In genomic region chr11:46070789-46071188, GRCm38 (mm10) we compare ENCODE assay signal across 15 mouse cellular contexts. TPM values are rescaled to one million over a fixed set of nuclear protein-coding genes. Genes with fewer than 3 reads are reported as not detected.
DNase-seq lines count a peak whose midpoint lies in the region; ATAC-seq and TF ChIP-seq lines count a peak whose summit lies in the region.
"Had no signal": no experiment of that assay in that cellular context is flagged by ENCODE, and none has a peak within 500 bp of the region (broad histone marks: within the 10 kb centered on the region; RNA-seq: fewer than 3 reads in every experiment).

No protein-coding gene starts in this region.

- WGBS in forebrain, postnatal 0 days: 77% methylated on average over 8 of the region's 8 CpGs
- 75% methylated on average over 8 of the region's 8 CpGs for WGBS in forebrain, embryonic 14.5 days
- 75% methylated on average over 8 of the region's 8 CpGs for WGBS in intestine, postnatal 0 days
- 78% methylated on average over 8 of the region's 8 CpGs for WGBS in intestine, embryonic 16.5 days
- 57% methylated on average over 8 of the region's 8 CpGs for WGBS in embryonic facial prominence, embryonic 13.5 days
- WGBS in neural tube, embryonic 15.5 days: 79% methylated on average over 8 of the region's 8 CpGs

- no peak overlapping the region for H3K9ac ChIP-seq in forebrain, postnatal 0 days
- H3K9ac ChIP-seq in forebrain, embryonic 14.5 days (ENCODE audit: low read length): no peak overlapping the region
- H3K9ac ChIP-seq in intestine, postnatal 0 days (ENCODE audit: low read depth, low read length): no peak overlapping the region
- no peak overlapping the region for H3K9ac ChIP-seq in intestine, embryonic 16.5 days (ENCODE audit: low read depth, low read length)
- no peak overlapping the region for H3K9ac ChIP-seq in embryonic facial prominence, embryonic 13.5 days
- no peak overlapping the region for H3K9ac ChIP-seq in neural tube, embryonic 15.5 days (replicated peaks)
- H3K9ac ChIP-seq: liver, embryonic 12.5 days had no signal

- 0 out of 2 replicates have a peak, but pooled peaks cover 5% of the 10 kb centered on the region for H3K36me3 ChIP-seq in forebrain, postnatal 0 days (ENCODE audit: insufficient read depth)
- H3K36me3 ChIP-seq in forebrain, embryonic 14.5 days (ENCODE audit: control insufficient read depth, insufficient read depth, low read length): no peaks in the 10 kb centered on the region
- 0 out of 2 replicates have a peak, but pooled peaks cover 5% of the 10 kb centered on the region for H3K36me3 ChIP-seq in intestine, postnatal 0 days (ENCODE audit: control insufficient read depth, insufficient read depth)
- no peaks in the 10 kb centered on the region for H3K36me3 ChIP-seq in intestine, embryonic 16.5 days (ENCODE audit: control insufficient read depth, insufficient read depth, low read length)
- peaks cover 12% of the 10 kb centered on the region; the same call in 1 of the 2 replicates for H3K36me3 ChIP-seq in embryonic facial prominence, embryonic 13.5 days
- H3K36me3 ChIP-seq in neural tube, embryonic 15.5 days: no peaks in the 10 kb centered on the region
- H3K36me3 ChIP-seq: liver, embryonic 12.5 days had no signal

- no peak overlapping the region for H3K4me3 ChIP-seq in forebrain, postnatal 0 days (ENCODE audit: low read depth, low read length)
- no peak overlapping the region for H3K4me3 ChIP-seq in forebrain, embryonic 14.5 days (ENCODE audit: low read depth, low read length)
- H3K4me3 ChIP-seq in intestine, postnatal 0 days (ENCODE audit: low read depth, low read length): no peak overlapping the region
- no peak overlapping the region for H3K4me3 ChIP-seq in intestine, embryonic 16.5 days (ENCODE audit: low read length)
- H3K4me3 ChIP-seq in embryonic facial prominence, embryonic 13.5 days: no peak overlapping the region
- no peak overlapping the region for H3K4me3 ChIP-seq in neural tube, embryonic 15.5 days (replicated peaks)
- H3K4me3 ChIP-seq: erythroblast, embryonic 14.5 days; liver, embryonic 12.5 days had no signal

- H3K9me3 ChIP-seq in forebrain, postnatal 0 days (ENCODE audit: low read length): no peaks in the 10 kb centered on the region
- no peaks in the 10 kb centered on the region for H3K9me3 ChIP-seq in forebrain, embryonic 14.5 days (replicated peaks; ENCODE audit: control insufficient read depth, low read length)
- H3K9me3 ChIP-seq in intestine, postnatal 0 days (ENCODE audit: control insufficient read depth): no peaks in the 10 kb centered on the region
- H3K9me3 ChIP-seq in intestine, embryonic 16.5 days (ENCODE audit: control insufficient read depth, low read length): no peaks in the 10 kb centered on the region
- H3K9me3 ChIP-seq in embryonic facial prominence, embryonic 13.5 days: no peaks in the 10 kb centered on the region
- H3K9me3 ChIP-seq in neural tube, embryonic 15.5 days (replicated peaks): no peaks in the 10 kb centered on the region
- H3K9me3 ChIP-seq: liver, embryonic 12.5 days had no signal

- H3K27ac ChIP-seq in forebrain, postnatal 0 days (ENCODE audit: low read depth, low read length): no peak overlapping the region
- H3K27ac ChIP-seq in forebrain, embryonic 14.5 days (ENCODE audit: low read depth, low read length): no peak overlapping the region
- no peak overlapping the region for H3K27ac ChIP-seq in intestine, postnatal 0 days (ENCODE audit: low read depth, low read length)
- H3K27ac ChIP-seq in intestine, embryonic 16.5 days (ENCODE audit: low read length): no peak overlapping the region
- peak overlapping the region; percentile 16; the same call in 1 of the 2 replicates for H3K27ac ChIP-seq in embryonic facial prominence, embryonic 13.5 days
- no peak overlapping the region for H3K27ac ChIP-seq in neural tube, embryonic 15.5 days (replicated peaks)

- no peak for DNase-seq in forebrain, postnatal 0 days
- no peak for DNase-seq in forebrain, embryonic 14.5 days (ENCODE audit: low spot score)
- DNase-seq in CD4-positive helper T cell, adult 2 months (ENCODE audit: low read depth, low spot score): peak; percentile 51
- DNase-seq in ovary, postnatal 10 days (ENCODE audit: low spot score): no peak
- DNase-seq: adrenal gland, postnatal 14 days; cerebellum, postnatal 36 days; lung, postnatal 4 days; right cerebral cortex, postnatal 14 days had no signal

- no peak for ATAC-seq in forebrain, postnatal 0 days
- ATAC-seq in forebrain, embryonic 14.5 days: no peak
- ATAC-seq in intestine, postnatal 0 days: no peak
- no peak for ATAC-seq in intestine, embryonic 16.5 days
- ATAC-seq in embryonic facial prominence, embryonic 13.5 days (ENCODE audit: insufficient number of reproducible peaks, insufficient read depth, low FRiP score, low TSS enrichment, low read depth): no peak
- no peak for ATAC-seq in neural tube, embryonic 15.5 days (ENCODE audit: low FRiP score)
- ATAC-seq: liver, embryonic 12.5 days; midbrain, embryonic 16.5 days had no signal

- no peaks in the 10 kb centered on the region for H3K27me3 ChIP-seq in forebrain, postnatal 0 days (ENCODE audit: insufficient read depth, low read length)
- H3K27me3 ChIP-seq in forebrain, embryonic 14.5 days (replicated peaks; ENCODE audit: control insufficient read depth, insufficient read depth, low read length): no peaks in the 10 kb centered on the region
- H3K27me3 ChIP-seq in intestine, postnatal 0 days (replicated peaks; ENCODE audit: control insufficient read depth, insufficient read depth, low read length): no peaks in the 10 kb centered on the region
- no peaks in the 10 kb centered on the region for H3K27me3 ChIP-seq in intestine, embryonic 16.5 days (replicated peaks; ENCODE audit: control insufficient read depth, insufficient read depth, low read length)
- no peaks in the 10 kb centered on the region for H3K27me3 ChIP-seq in embryonic facial prominence, embryonic 13.5 days
- no peaks in the 10 kb centered on the region for H3K27me3 ChIP-seq in neural tube, embryonic 15.5 days (replicated peaks)

- H3K4me2 ChIP-seq in forebrain, postnatal 0 days (ENCODE audit: low read depth): no peak overlapping the region
- no peak overlapping the region for H3K4me2 ChIP-seq in forebrain, embryonic 14.5 days (ENCODE audit: low read length)
- H3K4me2 ChIP-seq in intestine, postnatal 0 days (replicated peaks; ENCODE audit: low read depth): no peak overlapping the region
- H3K4me2 ChIP-seq in intestine, embryonic 16.5 days (ENCODE audit: low read depth, low read length): no peak overlapping the region
- H3K4me2 ChIP-seq in embryonic facial prominence, embryonic 13.5 days: no peak overlapping the region
- no peak overlapping the region for H3K4me2 ChIP-seq in neural tube, embryonic 15.5 days
- H3K4me2 ChIP-seq: liver, embryonic 12.5 days had no signal

- peak; percentile 10; the same call in 1 of the 2 replicates for TF ChIP-seq CTCF in forebrain, postnatal 0 days (IDR thresholded peaks at IDR 0.05; ENCODE audit: low read depth)
- peak; percentile 37 for TF ChIP-seq CTCF in intestine, postnatal 0 days (IDR thresholded peaks at IDR 0.05; ENCODE audit: low read depth)

- no peaks in the 10 kb centered on the region; the same call in 1 of the 2 replicates for H3K4me1 ChIP-seq in forebrain, postnatal 0 days (ENCODE audit: insufficient read depth)
- H3K4me1 ChIP-seq in forebrain, embryonic 14.5 days (ENCODE audit: control insufficient read depth, insufficient read depth, low read length): 0 out of 2 replicates have a peak, but pooled peaks cover 3% of the 10 kb centered on the region
- H3K4me1 ChIP-seq in intestine, postnatal 0 days (replicated peaks; ENCODE audit: control insufficient read depth, insufficient read depth, low read length): 0 out of 2 replicates have a peak, but pooled peaks cover 5% of the 10 kb centered on the region
- H3K4me1 ChIP-seq in intestine, embryonic 16.5 days (ENCODE audit: control insufficient read depth, insufficient read depth, low read length): peaks cover 23% of the 10 kb centered on the region
- peaks cover 57% of the 10 kb centered on the region for H3K4me1 ChIP-seq in embryonic facial prominence, embryonic 13.5 days
- H3K4me1 ChIP-seq in neural tube, embryonic 15.5 days: peaks cover 27% of the 10 kb centered on the region

RNA-seq across cellular contexts. Expression of gene Adam19, which starts 15.0 kb away (rescaled TPM):
- 16.2 and 19.8 TPM in 2 replicates for total RNA-seq in forebrain, postnatal 0 days (2014; rRNA removed)
- 3.5 and 5.0 TPM in 2 replicates for polyA plus RNA-seq in forebrain, postnatal 0 days (2015; fragmentation: Nextera tagmentation; extraction: Ambion mirVana)
- 4.5 and 6.2 TPM in 2 replicates for polyA plus RNA-seq in forebrain, embryonic 14.5 days (2014; fragmentation: Nextera tagmentation; extraction: Ambion mirVana)
- 4.0 and 4.5 TPM in 2 replicates for polyA plus RNA-seq in intestine, postnatal 0 days (2015; fragmentation: Nextera tagmentation; extraction: Ambion mirVana)
- 12.0 and 12.7 TPM in 2 replicates for polyA plus RNA-seq in intestine, embryonic 16.5 days (2015; fragmentation: Nextera tagmentation; extraction: Ambion mirVana)
- 9.7 and 10.0 TPM in 2 replicates for polyA plus RNA-seq in embryonic facial prominence, embryonic 13.5 days (2015; fragmentation: Nextera tagmentation; extraction: Ambion mirVana)
- 13.7 and 16.8 TPM in 2 replicates for polyA plus RNA-seq in neural tube, embryonic 15.5 days (2015; fragmentation: Nextera tagmentation; extraction: Ambion mirVana)

RNA-seq across cellular contexts. Expression of gene Gm12166, which starts 18.7 kb away (rescaled TPM):
- 9.2 and 15.1 TPM in 2 replicates for total RNA-seq in forebrain, postnatal 0 days (2014; rRNA removed)
- 6.6 and 7.4 TPM in 2 replicates for polyA plus RNA-seq in forebrain, postnatal 0 days (2015; fragmentation: Nextera tagmentation; extraction: Ambion mirVana)
- polyA plus RNA-seq in forebrain, embryonic 14.5 days (2014; fragmentation: Nextera tagmentation; extraction: Ambion mirVana): 4.7 and 6.3 TPM in 2 replicates
- polyA plus RNA-seq in intestine, postnatal 0 days (2015; fragmentation: Nextera tagmentation; extraction: Ambion mirVana): 9.5 and 10.2 TPM in 2 replicates
- polyA plus RNA-seq in intestine, embryonic 16.5 days (2015; fragmentation: Nextera tagmentation; extraction: Ambion mirVana): 5.5 and 5.8 TPM in 2 replicates
- 3.1 and 5.8 TPM in 2 replicates for polyA plus RNA-seq in embryonic facial prominence, embryonic 13.5 days (2015; fragmentation: Nextera tagmentation; extraction: Ambion mirVana)
- polyA plus RNA-seq in neural tube, embryonic 15.5 days (2015; fragmentation: Nextera tagmentation; extraction: Ambion mirVana): 4.5 and 6.6 TPM in 2 replicates
